Mouse (Mus musculus) lung, embryonic 14.5 days (tissue): ENCODE measurements around the gene Slit3. TPM values are rescaled to one million over a fixed set of nuclear protein-coding genes. Genes with fewer than 3 reads are reported as not detected.
A peak's percentile ranks its signal among the peaks of the same experiment; 100 is the strongest.

ENCODE experiments used
- ATAC-seq: fragments of 200-750 bp; cut with Nextera tagmentation; 2 replicates; pipeline ENCODE4 v1.8.0; 2017; ENCODE audit warnings: mild to moderate bottlenecking, moderate TSS enrichment, moderate library complexity; ENCODE audit not compliant: insufficient read depth
- DNase-seq: peaks from one replicate; pipeline ENCODE4 v3.0.0-alpha.2; 2015
- H3K27ac ChIP-seq: fragments of 300-500 bp; sonication (generic); 2 replicates; pipeline ENCODE4 v1.5.1; 2014; ENCODE audit warnings: low read depth, mild to moderate bottlenecking, moderate library complexity
- H3K27me3 ChIP-seq: fragments of 300-500 bp; sonication (generic); 2 replicates; pipeline ENCODE4 v1.6.1; 2014; ENCODE audit warnings: low read length, control low read depth; ENCODE audit not compliant: insufficient read depth
- H3K36me3 ChIP-seq: fragments of 300-500 bp; sonication (generic); 2 replicates; pipeline ENCODE4 v1.6.1; 2014; ENCODE audit warnings: control low read depth; ENCODE audit not compliant: insufficient read depth
- H3K4me1 ChIP-seq: fragments of 300-500 bp; sonication (generic); 2 replicates; pipeline ENCODE4 v1.6.1; 2014; ENCODE audit warnings: antibody characterized with exemption, control low read depth; ENCODE audit not compliant: insufficient read depth
- H3K4me2 ChIP-seq: fragments of 300-500 bp; sonication (generic); 2 replicates; pipeline ENCODE4 v1.6.1; 2014; ENCODE audit warnings: mild to moderate bottlenecking
- H3K4me3 ChIP-seq: fragments of 300-500 bp; sonication (generic); 2 replicates; pipeline ENCODE4 v1.5.1; 2014; ENCODE audit warnings: low read depth, low read length
- H3K9ac ChIP-seq: fragments of 300-500 bp; sonication (generic); 2 replicates; pipeline ENCODE4 v1.6.1; 2014
- H3K9me3 ChIP-seq: fragments of 300-500 bp; sonication (generic); 2 replicates; pipeline ENCODE4 v1.6.1; 2016; ENCODE audit warnings: low read depth, low read length, control low read depth
- CTCF ChIP-seq: IDR thresholded peaks from 2 replicates; pipeline ENCODE4 v1.5.1; 2016; ENCODE audit warnings: antibody characterized with exemption, low read depth
- WGBS: fragments of 180-500 bp; shearing (Covaris S2); extraction: QIAGEN DNeasy Blood & Tissue Kit; methylation state at CpG from one replicate; pipeline ENCODE4 v1.1.7; 2014; 5-methylcytosine and 5-hydroxymethylcytosine counted together
- polyA plus RNA-seq: library from polyadenylated mRNA; unstranded; fragments of >200 nt; fragmentation: Nextera tagmentation; extraction: Ambion mirVana; gene quantifications from 2 replicates; pipeline ENCODE4 v1.2.1, GENCODE M21; 2014

The Slit3 gene
- polyA plus RNA-seq, 1 experiment from 2014 or later: 37.3 TPM

GRCm38 (mm10) chr11:35288761-35289278 lies 167.8 kb downstream of the Slit3 start:
- peaks cover 3% of the 10 kb centered on the region; the same call in 1 of the 2 replicates for H3K4me1 ChIP-seq
- DNase-seq: peak; percentile 60
- H3K36me3 ChIP-seq: no peaks in the 10 kb centered on the region
- no peaks in the 10 kb centered on the region for H3K27me3 ChIP-seq
- TF ChIP-seq CTCF: no peak
- no peak for ATAC-seq
- no peak overlapping the region for H3K4me3 ChIP-seq
- H3K9me3 ChIP-seq: no peaks in the 10 kb centered on the region
- H3K4me2 ChIP-seq: no peak overlapping the region
- H3K27ac ChIP-seq: peak overlapping the region; percentile 30; the same call in 1 of the 2 replicates
- no peak overlapping the region for H3K9ac ChIP-seq
- 45% methylated on average over 14 of the region's 14 CpGs for WGBS

- H3K4me1 ChIP-seq: peaks cover 5% of the 10 kb centered on the region
- no peak for TF ChIP-seq CTCF
- WGBS: 81% methylated on average over 8 of the region's 8 CpGs
- H3K27ac ChIP-seq: no peak overlapping the region
- H3K4me2 ChIP-seq: no peak overlapping the region
- ATAC-seq (no peak), DNase-seq (no peak)
- no peak overlapping the region for H3K4me3 ChIP-seq
- H3K9ac ChIP-seq: no peak overlapping the region
- no peaks in the 10 kb centered on the region for H3K36me3 ChIP-seq
- H3K27me3 ChIP-seq: no peaks in the 10 kb centered on the region
- H3K9me3 ChIP-seq: no peaks in the 10 kb centered on the region
These were observed 171.3 kb downstream of the Slit3 start for GRCm38 (mm10) chr11:35292228-35292747.

GRCm38 (mm10) chr11:35293197-35293596 lies 172.2 kb downstream of the Slit3 start:
- H3K4me2 ChIP-seq: no peak overlapping the region
- H3K36me3 ChIP-seq: no peaks in the 10 kb centered on the region
- WGBS: 52% methylated on average over 5 of the region's 5 CpGs
- H3K9me3 ChIP-seq: no peaks in the 10 kb centered on the region
- H3K4me1 ChIP-seq: peaks cover 5% of the 10 kb centered on the region
- no peaks in the 10 kb centered on the region for H3K27me3 ChIP-seq
- ATAC-seq: no peak
- no peak for TF ChIP-seq CTCF
- H3K27ac ChIP-seq: no peak overlapping the region
- DNase-seq: no peak
- no peak overlapping the region for H3K4me3 ChIP-seq
- no peak overlapping the region for H3K9ac ChIP-seq

GRCm38 (mm10) chr11:35294670-35295069 lies 173.6 kb downstream of the Slit3 start:
- H3K27ac ChIP-seq: no peak overlapping the region; the same call in 1 of the 2 replicates
- 51% methylated on average over 7 of the region's 7 CpGs for WGBS
- ATAC-seq: no peak
- no peaks in the 10 kb centered on the region for H3K9me3 ChIP-seq
- no peak for DNase-seq
- H3K36me3 ChIP-seq: no peaks in the 10 kb centered on the region
- no peak overlapping the region for H3K4me3 ChIP-seq
- TF ChIP-seq CTCF: no peak
- no peak overlapping the region for H3K4me2 ChIP-seq
- no peaks in the 10 kb centered on the region for H3K27me3 ChIP-seq
- H3K4me1 ChIP-seq: peaks cover 3% of the 10 kb centered on the region; the same call in 1 of the 2 replicates
- H3K9ac ChIP-seq: no peak overlapping the region

GRCm38 (mm10) chr11:35295162-35295799 lies 174.3 kb downstream of the Slit3 start:
- H3K36me3 ChIP-seq: no peaks in the 10 kb centered on the region
- no peak overlapping the region for H3K4me3 ChIP-seq
- no peak overlapping the region for H3K27ac ChIP-seq
- no peak overlapping the region for H3K9ac ChIP-seq
- DNase-seq: peak; percentile 69
- no peak overlapping the region for H3K4me2 ChIP-seq
- peaks cover 3% of the 10 kb centered on the region; the same call in 1 of the 2 replicates for H3K4me1 ChIP-seq
- WGBS: 48% methylated on average over 3 of the region's 3 CpGs
- no peak; the same call in 1 of the 2 replicates for ATAC-seq
- no peaks in the 10 kb centered on the region for H3K9me3 ChIP-seq
- H3K27me3 ChIP-seq: no peaks in the 10 kb centered on the region
- TF ChIP-seq CTCF: no peak

GRCm38 (mm10) chr11:35296803-35297202 lies 175.8 kb downstream of the Slit3 start:
- Histone ChIP-seq H3K4me2 (no peak overlapping the region), H3K9me3 (no peaks in the 10 kb centered on the region), H3K36me3 (no peaks in the 10 kb centered on the region), H3K27ac (no peak overlapping the region), H3K4me3 (no peak overlapping the region), H3K4me1 (peaks cover 3% of the 10 kb centered on the region; the same call in 1 of the 2 replicates), H3K9ac (no peak overlapping the region), H3K27me3 (no peaks in the 10 kb centered on the region)
- ATAC-seq (no peak), DNase-seq (no peak)
- WGBS: 93% methylated on average over 5 of the region's 5 CpGs
- TF ChIP-seq CTCF: no peak

GRCm38 (mm10) chr11:35297319-35297718 lies 176.3 kb downstream of the Slit3 start:
- H3K27ac ChIP-seq: no peak overlapping the region
- no peak overlapping the region for H3K4me3 ChIP-seq
- no peak overlapping the region for H3K9ac ChIP-seq
- peak; percentile 42 for DNase-seq
- peaks cover 3% of the 10 kb centered on the region; the same call in 1 of the 2 replicates for H3K4me1 ChIP-seq
- H3K27me3 ChIP-seq: no peaks in the 10 kb centered on the region
- H3K9me3 ChIP-seq: no peaks in the 10 kb centered on the region
- no peaks in the 10 kb centered on the region for H3K36me3 ChIP-seq
- no peak for ATAC-seq
- TF ChIP-seq CTCF: no peak
- 44% methylated on average over 5 of the region's 5 CpGs for WGBS
- no peak overlapping the region for H3K4me2 ChIP-seq
